Mouse (Mus musculus): Measurements from ENCODE around the gene Pex6. TPM values are rescaled to one million over a fixed set of nuclear protein-coding genes. Genes with fewer than 3 reads are reported as not detected.
A peak's percentile ranks its signal among the peaks of the same experiment; 100 is the strongest.

Pex6 gene
- polyA plus RNA-seq, 1 experiment from 2014 or later, result 27.9 TPM

- no peaks in the 10 kb centered on the region for H3K9me3 ChIP-seq
- H3K27ac ChIP-seq (replicated peaks), result peak overlapping the region; percentile 65; the same call in 1 of the 2 replicates
- peak overlapping the region; percentile 53 for H3K9ac ChIP-seq (replicated peaks)
- H3K4me1 ChIP-seq, result peaks cover 26% of the 10 kb centered on the region
- H3K4me3 ChIP-seq, result peak overlapping the region; percentile 99
- WGBS, result 27% methylated on average over 12 of the region's 12 CpGs
- peak overlapping the region; percentile 87 for H3K4me2 ChIP-seq (replicated peaks)
- H3K36me3 ChIP-seq, result peaks cover 52% of the 10 kb centered on the region
- peak; percentile 6; the same call in 1 of the 2 replicates for ATAC-seq (replicated peaks)
- H3K27me3 ChIP-seq, result no peaks in the 10 kb centered on the region
Observed at GRCm38 (mm10) chr17:46681466-46682118, 29.7 kb upstream of the Pex6 start.

GRCm38 (mm10) chr17:46682654-46683389 lies 28.4 kb upstream of the Pex6 start:
- no peak overlapping the region for H3K4me3 ChIP-seq
- no peak overlapping the region for H3K9ac ChIP-seq (replicated peaks)

GRCm38 (mm10) chr17:46685913-46686312 lies 25.4 kb upstream of the Pex6 start:
- Histone ChIP-seq H3K4me3 (no peak overlapping the region), H3K9me3 (no peaks in the 10 kb centered on the region), H3K27me3 (no peaks in the 10 kb centered on the region), H3K9ac (replicated peaks) (no peak overlapping the region), H3K4me2 (replicated peaks) (no peak overlapping the region), H3K27ac (replicated peaks) (no peak overlapping the region), H3K4me1 (peaks cover 8% of the 10 kb centered on the region), H3K36me3 (peaks cover 49% of the 10 kb centered on the region)
- 93% methylated on average over 6 of the region's 6 CpGs for whole genome bisulfite sequencing
- ATAC-seq (replicated peaks), result no peak

More at GRCm38 (mm10) chr17:46682654-46683389, 28.4 kb upstream of the Pex6 start:
- Histone ChIP-seq H3K27me3 (no peaks in the 10 kb centered on the region), H3K4me2 (replicated peaks) (no peak overlapping the region), H3K4me1 (peaks cover 26% of the 10 kb centered on the region), H3K36me3 (peaks cover 52% of the 10 kb centered on the region), H3K9me3 (no peaks in the 10 kb centered on the region), H3K27ac (replicated peaks) (no peak overlapping the region)
- ATAC-seq (replicated peaks), result no peak
- WGBS, result 79% methylated on average over 16 of the region's 16 CpGs

- WGBS, result 96% methylated on average over 12 of the region's 12 CpGs
Observed at GRCm38 (mm10) chr17:46690665-46691064, 20.6 kb upstream of the Pex6 start.

GRCm38 (mm10) chr17:46691390-46691789 lies 19.9 kb upstream of the Pex6 start:
- no peak for ATAC-seq (replicated peaks)
- H3K4me3 ChIP-seq, result no peak overlapping the region
- WGBS, result 97% methylated on average over 2 of the region's 2 CpGs
- no peaks in the 10 kb centered on the region for H3K4me1 ChIP-seq
- H3K27ac ChIP-seq (replicated peaks), result no peak overlapping the region
- no peaks in the 10 kb centered on the region for H3K27me3 ChIP-seq
- no peaks in the 10 kb centered on the region for H3K9me3 ChIP-seq
- peaks cover 11% of the 10 kb centered on the region; the same call in 1 of the 2 replicates for H3K36me3 ChIP-seq
- no peak overlapping the region for H3K4me2 ChIP-seq (replicated peaks)
- H3K9ac ChIP-seq (replicated peaks), result no peak overlapping the region

More at GRCm38 (mm10) chr17:46690665-46691064, 20.6 kb upstream of the Pex6 start:
- no peak overlapping the region for H3K27ac ChIP-seq (replicated peaks)
- H3K36me3 ChIP-seq, result peaks cover 18% of the 10 kb centered on the region
- no peak overlapping the region for H3K4me2 ChIP-seq (replicated peaks)
- H3K9ac ChIP-seq (replicated peaks), result no peak overlapping the region
- H3K4me1 ChIP-seq, result no peaks in the 10 kb centered on the region
- no peak overlapping the region for H3K4me3 ChIP-seq
- no peak for ATAC-seq (replicated peaks)
- no peaks in the 10 kb centered on the region for H3K9me3 ChIP-seq
- H3K27me3 ChIP-seq, result no peaks in the 10 kb centered on the region

GRCm38 (mm10) chr17:46694517-46695063 lies 16.7 kb upstream of the Pex6 start:
- Histone ChIP-seq H3K9me3 (no peaks in the 10 kb centered on the region), H3K4me3 (no peak overlapping the region), H3K27ac (replicated peaks) (no peak overlapping the region), H3K4me2 (replicated peaks) (no peak overlapping the region), H3K9ac (replicated peaks) (no peak overlapping the region), H3K27me3 (no peaks in the 10 kb centered on the region), H3K36me3 (peaks cover 8% of the 10 kb centered on the region; the same call in 1 of the 2 replicates), H3K4me1 (no peaks in the 10 kb centered on the region)
- WGBS, result 78% methylated on average over 1 of the region's 1 CpGs
- ATAC-seq (replicated peaks), result no peak

GRCm38 (mm10) chr17:46698515-46698914 lies 12.7 kb upstream of the Pex6 start:
- Histone ChIP-seq H3K27me3 (no peaks in the 10 kb centered on the region), H3K9me3 (no peaks in the 10 kb centered on the region), H3K9ac (replicated peaks) (no peak overlapping the region), H3K27ac (replicated peaks) (no peak overlapping the region), H3K4me3 (no peak overlapping the region), H3K4me2 (replicated peaks) (no peak overlapping the region), H3K36me3 (peaks cover 8% of the 10 kb centered on the region; the same call in 1 of the 2 replicates), H3K4me1 (peaks cover 26% of the 10 kb centered on the region)
- 93% methylated on average over 6 of the region's 6 CpGs for WGBS
- ATAC-seq (replicated peaks), result no peak

- Histone ChIP-seq H3K27me3 (no peaks in the 10 kb centered on the region), H3K4me1 (peaks cover 32% of the 10 kb centered on the region), H3K36me3 (peaks cover 8% of the 10 kb centered on the region; the same call in 1 of the 2 replicates), H3K9me3 (no peaks in the 10 kb centered on the region), H3K4me3 (no peak overlapping the region), H3K27ac (replicated peaks) (no peak overlapping the region), H3K4me2 (replicated peaks) (no peak overlapping the region), H3K9ac (replicated peaks) (no peak overlapping the region)
- no peak for ATAC-seq (replicated peaks)
- WGBS, result 92% methylated on average over 5 of the region's 5 CpGs
Observed at GRCm38 (mm10) chr17:46699245-46699644, 12.0 kb upstream of the Pex6 start.

GRCm38 (mm10) chr17:46699912-46700311 lies 11.4 kb upstream of the Pex6 start:
- Histone ChIP-seq H3K4me1 (peaks cover 32% of the 10 kb centered on the region), H3K36me3 (peaks cover 8% of the 10 kb centered on the region; the same call in 1 of the 2 replicates), H3K9ac (replicated peaks) (no peak overlapping the region), H3K27me3 (no peaks in the 10 kb centered on the region), H3K27ac (replicated peaks) (no peak overlapping the region), H3K4me2 (replicated peaks) (no peak overlapping the region), H3K9me3 (no peaks in the 10 kb centered on the region), H3K4me3 (no peak overlapping the region)
- ATAC-seq (replicated peaks), result no peak
- 85% methylated on average over 3 of the region's 3 CpGs for WGBS

- Histone ChIP-seq H3K4me1 (peaks cover 43% of the 10 kb centered on the region), H3K27ac (replicated peaks) (no peak overlapping the region), H3K36me3 (peaks cover 8% of the 10 kb centered on the region; the same call in 1 of the 2 replicates), H3K4me2 (replicated peaks) (no peak overlapping the region), H3K9ac (replicated peaks) (peak overlapping the region; percentile 15), H3K4me3 (no peak overlapping the region), H3K9me3 (no peaks in the 10 kb centered on the region), H3K27me3 (no peaks in the 10 kb centered on the region)
- 81% methylated on average over 12 of the region's 12 CpGs for WGBS
- ATAC-seq (replicated peaks), result no peak
Observed at GRCm38 (mm10) chr17:46701489-46701888, 9.8 kb upstream of the Pex6 start.

GRCm38 (mm10) chr17:46702100-46702499 lies 9.2 kb upstream of the Pex6 start:
- 87% methylated on average over 12 of the region's 12 CpGs for WGBS
- Histone ChIP-seq H3K9ac (replicated peaks) (no peak overlapping the region; the same call in 1 of the 2 replicates), H3K4me1 (peaks cover 43% of the 10 kb centered on the region), H3K27ac (replicated peaks) (no peak overlapping the region), H3K27me3 (no peaks in the 10 kb centered on the region), H3K4me2 (replicated peaks) (no peak overlapping the region; the same call in 1 of the 2 replicates), H3K9me3 (no peaks in the 10 kb centered on the region), H3K4me3 (no peak overlapping the region), H3K36me3 (peaks cover 8% of the 10 kb centered on the region; the same call in 1 of the 2 replicates)
- ATAC-seq (replicated peaks), result no peak

GRCm38 (mm10) chr17:46702506-46702905 lies 8.8 kb upstream of the Pex6 start:
- H3K27me3 ChIP-seq, result no peaks in the 10 kb centered on the region
- no peaks in the 10 kb centered on the region for H3K9me3 ChIP-seq
- WGBS, result 91% methylated on average over 5 of the region's 5 CpGs
- H3K36me3 ChIP-seq, result peaks cover 8% of the 10 kb centered on the region; the same call in 1 of the 2 replicates
- H3K4me2 ChIP-seq (replicated peaks), result peak overlapping the region; percentile 69
- no peak for ATAC-seq (replicated peaks)
- H3K4me3 ChIP-seq, result peak overlapping the region; percentile 92; the same call in 1 of the 2 replicates
- H3K9ac ChIP-seq (replicated peaks), result 0 out of 2 replicates have a peak overlapping the region, but pooled peaks have one; percentile 90
- H3K4me1 ChIP-seq, result peaks cover 43% of the 10 kb centered on the region
- no peak overlapping the region; the same call in 1 of the 2 replicates for H3K27ac ChIP-seq (replicated peaks)
